Mouse (Mus musculus) lung, embryonic 14.5 days (tissue): ENCODE data around the gene Cdk18. TPM values are rescaled to one million over a fixed set of nuclear protein-coding genes. Genes with fewer than 3 reads are reported as not detected.

Experiments
- ATAC-seq: fragments of 200-750 bp; cut with Nextera tagmentation; 2 replicates; pipeline ENCODE4 v1.8.0; 2017; ENCODE audit warnings: mild to moderate bottlenecking, moderate TSS enrichment, moderate library complexity; ENCODE audit not compliant: insufficient read depth
- DNase-seq: peaks from one replicate; pipeline ENCODE4 v3.0.0-alpha.2; 2015
- H3K27ac ChIP-seq: fragments of 300-500 bp; sonication (generic); 2 replicates; pipeline ENCODE4 v1.5.1; 2014; ENCODE audit warnings: low read depth, mild to moderate bottlenecking, moderate library complexity
- H3K27me3 ChIP-seq: fragments of 300-500 bp; sonication (generic); 2 replicates; pipeline ENCODE4 v1.6.1; 2014; ENCODE audit warnings: low read length, control low read depth; ENCODE audit not compliant: insufficient read depth
- H3K36me3 ChIP-seq: fragments of 300-500 bp; sonication (generic); 2 replicates; pipeline ENCODE4 v1.6.1; 2014; ENCODE audit warnings: control low read depth; ENCODE audit not compliant: insufficient read depth
- H3K4me1 ChIP-seq: fragments of 300-500 bp; sonication (generic); 2 replicates; pipeline ENCODE4 v1.6.1; 2014; ENCODE audit warnings: antibody characterized with exemption, control low read depth; ENCODE audit not compliant: insufficient read depth
- H3K4me2 ChIP-seq: fragments of 300-500 bp; sonication (generic); 2 replicates; pipeline ENCODE4 v1.6.1; 2014; ENCODE audit warnings: mild to moderate bottlenecking
- H3K4me3 ChIP-seq: fragments of 300-500 bp; sonication (generic); 2 replicates; pipeline ENCODE4 v1.5.1; 2014; ENCODE audit warnings: low read depth, low read length
- H3K9ac ChIP-seq: fragments of 300-500 bp; sonication (generic); 2 replicates; pipeline ENCODE4 v1.6.1; 2014
- H3K9me3 ChIP-seq: fragments of 300-500 bp; sonication (generic); 2 replicates; pipeline ENCODE4 v1.6.1; 2016; ENCODE audit warnings: low read depth, low read length, control low read depth
- CTCF ChIP-seq: IDR thresholded peaks from 2 replicates; pipeline ENCODE4 v1.5.1; 2016; ENCODE audit warnings: antibody characterized with exemption, low read depth
- WGBS: fragments of 180-500 bp; shearing (Covaris S2); extraction: QIAGEN DNeasy Blood & Tissue Kit; methylation state at CpG from one replicate; pipeline ENCODE4 v1.1.7; 2014; 5-methylcytosine and 5-hydroxymethylcytosine counted together
- polyA plus RNA-seq: library from polyadenylated mRNA; unstranded; fragments of >200 nt; fragmentation: Nextera tagmentation; extraction: Ambion mirVana; gene quantifications from 2 replicates; pipeline ENCODE4 v1.2.1, GENCODE M21; 2014

Cdk18 gene
- polyA plus RNA-seq, 1 experiment from 2014 or later: 8.0 TPM

DNA sequence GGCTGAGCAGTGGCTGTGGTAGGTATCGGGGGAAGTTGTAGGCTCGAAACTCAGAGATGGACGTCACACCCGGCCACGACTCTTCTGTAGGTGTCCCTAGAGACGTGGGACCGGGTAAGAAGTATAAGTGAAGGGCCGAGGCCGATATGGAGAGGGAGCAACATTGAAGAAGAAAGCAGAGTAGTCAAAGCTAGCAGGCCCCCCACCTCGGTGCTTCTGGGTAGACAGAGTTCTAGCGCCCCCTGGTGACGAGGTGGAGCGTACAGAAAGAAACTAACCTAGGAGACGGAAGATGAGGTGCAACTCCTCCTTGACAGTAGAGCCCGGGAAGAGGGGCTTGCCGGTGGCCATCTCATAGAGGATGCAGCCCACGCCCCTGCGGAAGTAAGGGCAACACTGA is 22.9 kb downstream of the Cdk18 start:
- WGBS: 32% methylated on average over 18 of the region's 18 CpGs
- Histone ChIP-seq H3K36me3 (0 out of 2 replicates have a peak, but pooled peaks cover 3% of the 10 kb centered on the region), H3K4me3 (no peak overlapping the region), H3K9ac (no peak overlapping the region), H3K27me3 (no peaks in the 10 kb centered on the region), H3K27ac (no peak overlapping the region), H3K9me3 (no peaks in the 10 kb centered on the region), H3K4me2 (no peak overlapping the region), H3K4me1 (no peaks in the 10 kb centered on the region)
- peak; percentile 80 for TF ChIP-seq CTCF
- DNase-seq: peak; percentile 78
- ATAC-seq: no peak

GRCm38 (mm10) chr1:132113098-132113497 is 26.4 kb downstream of the Cdk18 start:
- Histone ChIP-seq H3K9ac (no peak overlapping the region), H3K27ac (no peak overlapping the region), H3K36me3 (0 out of 2 replicates have a peak, but pooled peaks cover 3% of the 10 kb centered on the region), H3K27me3 (no peaks in the 10 kb centered on the region), H3K4me2 (no peak overlapping the region), H3K9me3 (no peaks in the 10 kb centered on the region), H3K4me1 (no peaks in the 10 kb centered on the region), H3K4me3 (no peak overlapping the region)
- DNase-seq (no peak), ATAC-seq (no peak)
- 53% methylated on average over 3 of the region's 3 CpGs for whole genome bisulfite sequencing
- no peak for TF ChIP-seq CTCF

DNA sequence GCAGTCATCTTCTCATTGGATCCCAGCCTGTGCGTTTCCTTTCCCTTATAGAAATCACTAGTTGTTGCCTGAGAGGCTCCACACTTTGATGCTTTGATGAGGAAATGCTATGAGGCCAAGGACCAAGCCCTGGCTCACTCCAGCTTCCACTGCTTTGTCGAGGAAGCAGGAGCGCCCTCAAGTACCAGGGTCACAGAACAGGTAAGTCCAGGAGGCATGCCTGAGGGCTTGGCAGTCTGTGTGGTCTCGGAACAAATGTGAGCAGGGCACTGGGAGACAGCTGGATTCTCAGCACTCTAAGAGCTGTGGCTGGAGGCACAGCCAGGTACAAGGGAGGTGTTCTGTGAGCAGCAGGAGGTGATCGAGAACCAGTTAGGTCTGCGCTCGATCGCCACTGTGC is 27.1 kb downstream of the Cdk18 start:
- Histone ChIP-seq H3K4me2 (no peak overlapping the region), H3K27ac (no peak overlapping the region), H3K4me1 (no peaks in the 10 kb centered on the region), H3K36me3 (0 out of 2 replicates have a peak, but pooled peaks cover 3% of the 10 kb centered on the region), H3K9ac (no peak overlapping the region), H3K4me3 (no peak overlapping the region), H3K9me3 (no peaks in the 10 kb centered on the region), H3K27me3 (no peaks in the 10 kb centered on the region)
- DNase-seq (no peak), ATAC-seq (no peak)
- no peak for TF ChIP-seq CTCF
- 69% methylated on average over 8 of the region's 8 CpGs for WGBS

DNA sequence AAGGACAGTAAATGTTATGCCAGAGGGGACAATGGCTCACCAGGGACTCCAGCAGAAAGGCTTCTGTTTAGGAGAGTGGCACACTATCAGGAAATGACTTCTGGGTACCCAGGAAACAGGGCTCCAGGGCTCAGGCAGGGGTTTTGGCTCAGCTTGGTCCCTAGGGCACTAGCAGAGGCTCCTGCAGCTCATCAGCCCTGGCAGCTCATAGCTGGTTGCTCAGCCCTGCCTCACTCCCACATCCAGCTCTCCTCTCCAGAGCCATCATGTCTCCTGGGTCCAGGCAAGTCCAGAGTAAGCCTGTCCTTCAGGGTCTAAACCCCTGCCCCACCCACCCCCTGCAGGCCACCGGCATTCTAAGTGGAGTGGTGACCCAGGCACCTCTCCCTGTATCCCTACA is 28.1 kb downstream of the Cdk18 start:
- no peak for DNase-seq
- Histone ChIP-seq H3K4me1 (no peaks in the 10 kb centered on the region), H3K4me3 (no peak overlapping the region), H3K27ac (no peak overlapping the region), H3K4me2 (no peak overlapping the region), H3K27me3 (no peaks in the 10 kb centered on the region), H3K9me3 (no peaks in the 10 kb centered on the region), H3K9ac (no peak overlapping the region), H3K36me3 (0 out of 2 replicates have a peak, but pooled peaks cover 3% of the 10 kb centered on the region)
- no peak for TF ChIP-seq CTCF
- ATAC-seq: no peak
- 44% methylated on average over 1 of the region's 1 CpGs for WGBS

GRCm38 (mm10) chr1:132109368-132109767 is 30.1 kb downstream of the Cdk18 start:
- Histone ChIP-seq H3K27me3 (no peaks in the 10 kb centered on the region), H3K4me3 (no peak overlapping the region), H3K9me3 (no peaks in the 10 kb centered on the region), H3K4me2 (no peak overlapping the region), H3K27ac (no peak overlapping the region), H3K36me3 (no peaks in the 10 kb centered on the region), H3K4me1 (no peaks in the 10 kb centered on the region), H3K9ac (no peak overlapping the region)
- ATAC-seq: no peak
- WGBS: 44% methylated on average over 2 of the region's 2 CpGs
- no peak for TF ChIP-seq CTCF
- DNase-seq: no peak

GRCm38 (mm10) chr1:132104353-132104752 is 35.1 kb downstream of the Cdk18 start:
- no peak for ATAC-seq
- no peak for DNase-seq
- Histone ChIP-seq H3K27me3 (no peaks in the 10 kb centered on the region), H3K36me3 (no peaks in the 10 kb centered on the region), H3K9ac (no peak overlapping the region), H3K4me3 (no peak overlapping the region), H3K4me1 (no peaks in the 10 kb centered on the region), H3K4me2 (no peak overlapping the region), H3K27ac (no peak overlapping the region), H3K9me3 (no peaks in the 10 kb centered on the region)
- 49% methylated on average over 14 of the region's 14 CpGs for WGBS
- TF ChIP-seq CTCF: no peak

GRCm38 (mm10) chr1:132101953-132102697 is 37.4 kb downstream of the Cdk18 start:
- H3K9me3 ChIP-seq: no peaks in the 10 kb centered on the region
- 59% methylated on average over 6 of the region's 6 CpGs for WGBS
- H3K4me1 ChIP-seq: no peaks in the 10 kb centered on the region
- DNase-seq (peak; percentile 16), ATAC-seq (no peak)
- H3K27me3 ChIP-seq: no peaks in the 10 kb centered on the region
- no peak overlapping the region for H3K9ac ChIP-seq
- no peak for TF ChIP-seq CTCF
- no peak overlapping the region for H3K4me2 ChIP-seq
- no peak overlapping the region for H3K27ac ChIP-seq
- no peaks in the 10 kb centered on the region for H3K36me3 ChIP-seq
- no peak overlapping the region for H3K4me3 ChIP-seq
